Mouse (Mus musculus): Measurements from ENCODE around the gene C130050O18Rik.

DNA sequence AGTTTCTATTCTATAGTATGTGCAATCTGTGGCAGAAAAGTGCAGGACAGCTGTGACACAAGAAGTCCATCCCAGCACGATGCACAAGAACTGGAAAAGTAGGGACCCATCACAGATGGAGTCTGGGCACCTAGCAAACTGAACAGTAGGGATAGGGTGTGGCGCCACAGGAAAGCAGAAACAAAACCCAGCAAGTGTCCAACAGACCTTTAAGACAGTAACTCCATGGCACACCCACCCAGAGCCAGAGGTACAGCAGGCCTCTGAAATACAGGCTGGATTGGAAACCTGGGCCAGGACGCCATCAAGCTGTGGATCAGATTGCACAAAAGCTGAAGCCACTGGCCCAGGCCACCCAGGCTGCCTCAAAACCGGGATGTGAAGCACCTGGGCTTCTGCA lies 37.9 kb downstream of the C130050O18Rik start:
- no peak for TF ChIP-seq CTCF (IDR thresholded peaks at IDR 0.05 in 2 of 3, conservative IDR thresholded peaks at IDR 0.05 in 1 of 3; ENCODE audit: control insufficient read depth in 1 of 3, insufficient read depth in 1 of 3, low read depth in 2 of 3, low read length in 3 of 3, poor library complexity in 1 of 3, severe bottlenecking in 1 of 3)
- no peak for TF ChIP-seq TCF12 (IDR thresholded peaks at IDR 0.05; ENCODE audit: low read depth, low read length)
- TF ChIP-seq POLR2A (IDR thresholded peaks at IDR 0.05; ENCODE audit: control insufficient read depth in 1 of 2, insufficient read depth in 1 of 2, low read depth in 1 of 2, low read length in 2 of 2, poor library complexity in 1 of 2), result no peak
- TF ChIP-seq ELF1 (IDR thresholded peaks at IDR 0.05; ENCODE audit: low read depth, low read length), result no peak
- TF ChIP-seq EP300 (IDR thresholded peaks at IDR 0.05; ENCODE audit: low read depth in 1 of 2, low read length in 2 of 2), result no peak
- TF ChIP-seq NRF1 (IDR thresholded peaks at IDR 0.05; ENCODE audit: insufficient read depth, low read depth, low read length, poor library complexity, severe bottlenecking), result no peak
- no peak for TF ChIP-seq GATA1 (IDR thresholded peaks at IDR 0.05; ENCODE audit: low read depth, low read length)
- TF ChIP-seq JUND (IDR thresholded peaks at IDR 0.05; ENCODE audit: low read depth, low read length), result no peak
- no peak for TF ChIP-seq BHLHE40 (IDR thresholded peaks at IDR 0.05; ENCODE audit: borderline replicate concordance, low read depth, low read length)
- no peak for TF ChIP-seq MYC (IDR thresholded peaks at IDR 0.05; ENCODE audit: low read depth, low read length)
- no peak for TF ChIP-seq TAL1 (IDR thresholded peaks at IDR 0.05; ENCODE audit: low read length)
- no peak for TF ChIP-seq NELFE (IDR thresholded peaks at IDR 0.05; ENCODE audit: low read depth, low read length)
- TF ChIP-seq POLR2AphosphoS2 (IDR thresholded peaks at IDR 0.05; ENCODE audit: low read length), result no peak
